Mouse (Mus musculus) small intestine, adult 2 months (tissue): ENCODE measurements around the gene Trappc11. TPM values are rescaled to one million over a fixed set of nuclear protein-coding genes. Genes with fewer than 3 reads are reported as not detected.

ENCODE experiments used
- H3K27ac ChIP-seq: fragments of 200-500 bp; 2 replicates; pipeline ENCODE4 v1.5.1; 2012; ENCODE audit warnings: low read depth, low read length, control low read depth, inconsistent platforms; ENCODE audit not compliant: insufficient read depth
- H3K27me3 ChIP-seq: fragments of 200-500 bp; 2 replicates; pipeline ENCODE4 v1.6.1; 2012; ENCODE audit warnings: mild to moderate bottlenecking, moderate library complexity, low read length, inconsistent platforms; ENCODE audit not compliant: control insufficient read depth, insufficient read depth
- H3K36me3 ChIP-seq: fragments of 200-500 bp; 2 replicates; pipeline ENCODE4 v1.6.1; 2012; ENCODE audit warnings: mild to moderate bottlenecking, low read length, control low read depth, inconsistent platforms; ENCODE audit not compliant: control insufficient read depth, insufficient read depth
- H3K4me1 ChIP-seq: fragments of 200-500 bp; 2 replicates; pipeline ENCODE4 v1.6.1; 2012; ENCODE audit warnings: low read length, inconsistent platforms, mixed read lengths; ENCODE audit not compliant: control insufficient read depth, insufficient read depth, insufficient read length
- H3K4me3 ChIP-seq: fragments of 200-500 bp; 2 replicates; pipeline ENCODE4 v1.5.1; 2012; ENCODE audit warnings: low read depth, mild to moderate bottlenecking, control low read depth, inconsistent platforms, low read length, moderate library complexity
- CTCF ChIP-seq: fragments of 200-500 bp; IDR thresholded peaks from 2 replicates; pipeline ENCODE4 v1.5.1; 2012; ENCODE audit warnings: low read depth, mild to moderate bottlenecking, control low read depth, inconsistent platforms, low read length, moderate library complexity, mixed read lengths; ENCODE audit not compliant: insufficient replicate concordance, insufficient read length; ENCODE audit errors: extremely low read depth
- POLR2A ChIP-seq: fragments of 200-500 bp; IDR thresholded peaks from 2 replicates; pipeline ENCODE4 v1.6.1; 2012; ENCODE audit warnings: low read depth, mild to moderate bottlenecking, control low read depth, inconsistent platforms, low read length, moderate library complexity
- WGBS: fragments of 180-500 bp; shearing (Covaris S2); methylation state at CpG from one replicate; pipeline ENCODE4 v1.1.7; 2018; 5-methylcytosine and 5-hydroxymethylcytosine counted together
- polyA plus RNA-seq: library from polyadenylated mRNA; depleted of rRNA; stranded (reverse); fragments of >200 nt; gene quantifications from 2 replicates; pipeline ENCODE4 v1.2.3, GENCODE M21; 2012

Trappc11 gene
- polyA plus RNA-seq, 1 experiment: 12.4 TPM

GRCm38 (mm10) chr8:47558274-47558673 lies 25.0 kb upstream of the Trappc11 start:
- WGBS: 31% methylated on average over 7 of the region's 7 CpGs
- Histone ChIP-seq H3K27ac (no peak overlapping the region), H3K27me3 (no peaks in the 10 kb centered on the region), H3K4me1 (no peaks in the 10 kb centered on the region), H3K4me3 (no peak overlapping the region), H3K36me3 (no peaks in the 10 kb centered on the region)
- no peak for TF ChIP-seq POLR2A
- no peak for TF ChIP-seq CTCF

- H3K27ac ChIP-seq: no peak overlapping the region
- H3K4me3 ChIP-seq: no peak overlapping the region
- no peaks in the 10 kb centered on the region for H3K27me3 ChIP-seq
- 78% methylated on average over 7 of the region's 7 CpGs for WGBS
- TF ChIP-seq CTCF (no peak), POLR2A (no peak)
- no peaks in the 10 kb centered on the region for H3K36me3 ChIP-seq
- H3K4me1 ChIP-seq: no peaks in the 10 kb centered on the region
Measured at GRCm38 (mm10) chr8:47556446-47556845, 23.2 kb upstream of the Trappc11 start.

GRCm38 (mm10) chr8:47553613-47554012 lies 20.3 kb upstream of the Trappc11 start:
- TF ChIP-seq POLR2A (no peak), CTCF (no peak)
- 88% methylated on average over 6 of the region's 6 CpGs for WGBS

GRCm38 (mm10) chr8:47547102-47547501 lies 13.8 kb upstream of the Trappc11 start:
- H3K27me3 ChIP-seq: no peaks in the 10 kb centered on the region
- no peaks in the 10 kb centered on the region for H3K4me1 ChIP-seq
- no peak overlapping the region for H3K4me3 ChIP-seq
- over 99% methylated on average over 10 of the region's 10 CpGs for WGBS
- TF ChIP-seq CTCF: no peak
- no peak for TF ChIP-seq POLR2A
- H3K36me3 ChIP-seq: peaks cover 66% of the 10 kb centered on the region
- no peak overlapping the region for H3K27ac ChIP-seq

More at GRCm38 (mm10) chr8:47553613-47554012, 20.3 kb upstream of the Trappc11 start:
- Histone ChIP-seq H3K27me3 (no peaks in the 10 kb centered on the region), H3K36me3 (peaks cover 22% of the 10 kb centered on the region), H3K27ac (no peak overlapping the region), H3K4me3 (no peak overlapping the region), H3K4me1 (no peaks in the 10 kb centered on the region)

GRCm38 (mm10) chr8:47544094-47544493 lies 10.8 kb upstream of the Trappc11 start:
- peaks cover 54% of the 10 kb centered on the region for H3K36me3 ChIP-seq
- H3K4me1 ChIP-seq: no peaks in the 10 kb centered on the region
- no peaks in the 10 kb centered on the region for H3K27me3 ChIP-seq
- no peak overlapping the region for H3K27ac ChIP-seq
- no peak for TF ChIP-seq CTCF
- TF ChIP-seq POLR2A: no peak
- no peak overlapping the region for H3K4me3 ChIP-seq
- 91% methylated on average over 5 of the region's 5 CpGs for WGBS

- 96% methylated on average over 16 of the region's 16 CpGs for WGBS
- Histone ChIP-seq H3K27ac (no peak overlapping the region), H3K4me1 (no peaks in the 10 kb centered on the region), H3K27me3 (no peaks in the 10 kb centered on the region), H3K36me3 (peaks cover 50% of the 10 kb centered on the region), H3K4me3 (no peak overlapping the region)
- TF ChIP-seq POLR2A (no peak), CTCF (no peak)
Measured at GRCm38 (mm10) chr8:47542746-47543145, 9.5 kb upstream of the Trappc11 start.

- Histone ChIP-seq H3K27ac (no peak overlapping the region), H3K4me1 (no peaks in the 10 kb centered on the region), H3K4me3 (no peak overlapping the region), H3K27me3 (no peaks in the 10 kb centered on the region), H3K36me3 (peaks cover 22% of the 10 kb centered on the region)
- WGBS: 92% methylated on average over 4 of the region's 4 CpGs
- no peak for TF ChIP-seq POLR2A
- no peak for TF ChIP-seq CTCF
Measured at GRCm38 (mm10) chr8:47538323-47538722, 5.1 kb upstream of the Trappc11 start.
